Mouse (Mus musculus) intestine, postnatal 0 days (tissue): ENCODE measurements around the gene Phldb3. TPM values are rescaled to one million over a fixed set of nuclear protein-coding genes. Genes with fewer than 3 reads are reported as not detected.

ENCODE experiments used
- ATAC-seq: fragments of 200-750 bp; cut with Nextera tagmentation; 2 replicates; pipeline ENCODE4 v1.8.0; 2017; ENCODE audit warnings: mild to moderate bottlenecking, moderate TSS enrichment, moderate library complexity
- H3K27ac ChIP-seq: fragments of 300-500 bp; sonication (generic); 2 replicates; pipeline ENCODE4 v1.5.1; 2014; ENCODE audit warnings: mild to moderate bottlenecking, low read depth, low read length, moderate library complexity
- H3K27me3 ChIP-seq: fragments of 300-500 bp; sonication (generic); replicated peaks from 2 replicates; pipeline ENCODE4 v1.6.1; 2014; ENCODE audit warnings: low read length, mixed read lengths; ENCODE audit not compliant: control insufficient read depth, insufficient read depth
- H3K36me3 ChIP-seq: fragments of 300-500 bp; sonication (generic); 2 replicates; pipeline ENCODE4 v1.6.1; 2014; ENCODE audit warnings: mild to moderate bottlenecking, moderate library complexity; ENCODE audit not compliant: control insufficient read depth, insufficient read depth
- H3K4me1 ChIP-seq: fragments of 300-500 bp; sonication (generic); replicated peaks from 2 replicates; pipeline ENCODE4 v1.6.1; 2014; ENCODE audit warnings: antibody characterized with exemption, low read length, mixed read lengths; ENCODE audit not compliant: control insufficient read depth, insufficient read depth
- H3K4me2 ChIP-seq: fragments of 300-500 bp; sonication (generic); replicated peaks from 2 replicates; pipeline ENCODE4 v1.6.1; 2014; ENCODE audit warnings: low read depth, mild to moderate bottlenecking, moderate library complexity
- H3K4me3 ChIP-seq: fragments of 300-500 bp; sonication (generic); 2 replicates; pipeline ENCODE4 v1.5.1; 2014; ENCODE audit warnings: low read depth, low read length
- H3K9ac ChIP-seq: fragments of 300-500 bp; sonication (generic); 2 replicates; pipeline ENCODE4 v1.6.1; 2014; ENCODE audit warnings: mild to moderate bottlenecking, low read depth, low read length
- H3K9me3 ChIP-seq: fragments of 300-500 bp; sonication (generic); 2 replicates; pipeline ENCODE4 v1.6.1; 2016; ENCODE audit warnings: mixed run types; ENCODE audit not compliant: control insufficient read depth
- CTCF ChIP-seq: sonication (generic); IDR thresholded peaks from 2 replicates; pipeline ENCODE4 v1.5.1; 2016; ENCODE audit warnings: low read depth, mild to moderate bottlenecking, control low read depth, antibody characterized with exemption, moderate library complexity
- WGBS: fragments of 180-500 bp; shearing (Covaris S2); extraction: QIAGEN DNeasy Blood & Tissue Kit; methylation state at CpG from one replicate; pipeline ENCODE4 v1.1.7; 2014; 5-methylcytosine and 5-hydroxymethylcytosine counted together
- polyA plus RNA-seq: library from polyadenylated mRNA; unstranded; fragments of >200 nt; fragmentation: Nextera tagmentation; extraction: Ambion mirVana; gene quantifications from 2 replicates; pipeline ENCODE4 v1.2.1, GENCODE M21; 2015

Phldb3 gene
- polyA plus RNA-seq, 1 experiment from 2014 or later = 0.65 TPM

- Histone ChIP-seq H3K27ac (no peak overlapping the region), H3K4me1 (peaks cover 9% of the 10 kb centered on the region; the same call in 1 of the 2 replicates), H3K4me3 (no peak overlapping the region), H3K9ac (no peak overlapping the region), H3K4me2 (no peak overlapping the region), H3K9me3 (no peaks in the 10 kb centered on the region), H3K27me3 (no peaks in the 10 kb centered on the region), H3K36me3 (no peaks in the 10 kb centered on the region)
- 62% methylated on average over 4 of the region's 4 CpGs for WGBS
- no peak for ATAC-seq
- TF ChIP-seq CTCF = no peak
Measured at GRCm38 (mm10) chr7:24592163-24592562, 18.4 kb upstream of the Phldb3 start.

- H3K27ac ChIP-seq = no peak overlapping the region
- no peak overlapping the region for H3K9ac ChIP-seq
- ATAC-seq = no peak
- no peak overlapping the region for H3K4me2 ChIP-seq
- no peaks in the 10 kb centered on the region for H3K9me3 ChIP-seq
- no peaks in the 10 kb centered on the region for H3K36me3 ChIP-seq
- H3K4me1 ChIP-seq = peaks cover 6% of the 10 kb centered on the region; the same call in 1 of the 2 replicates
- H3K4me3 ChIP-seq = no peak overlapping the region
- TF ChIP-seq CTCF = no peak
- 79% methylated on average over 6 of the region's 6 CpGs for WGBS
- no peaks in the 10 kb centered on the region for H3K27me3 ChIP-seq
Measured at GRCm38 (mm10) chr7:24592781-24593180, 17.8 kb upstream of the Phldb3 start.

- Histone ChIP-seq H3K4me1 (0 out of 2 replicates have a peak, but pooled peaks cover 3% of the 10 kb centered on the region), H3K9ac (peak overlapping the region; percentile 43; the same call in 1 of the 2 replicates), H3K4me3 (peak overlapping the region; percentile 58), H3K4me2 (peak overlapping the region; percentile 84), H3K36me3 (no peaks in the 10 kb centered on the region), H3K27me3 (no peaks in the 10 kb centered on the region), H3K27ac (no peak overlapping the region), H3K9me3 (no peaks in the 10 kb centered on the region)
- ATAC-seq = peak; percentile 76
- WGBS = 2% methylated on average over 39 of the region's 39 CpGs
- no peak for TF ChIP-seq CTCF
Measured at GRCm38 (mm10) chr7:24593621-24594308, 16.8 kb upstream of the Phldb3 start.

- H3K9ac ChIP-seq = no peak overlapping the region
Measured at GRCm38 (mm10) chr7:24594309-24594803, 16.2 kb upstream of the Phldb3 start.

GRCm38 (mm10) chr7:24595464-24595863, 15.1 kb upstream of the Phldb3 start:
- no peak overlapping the region for H3K27ac ChIP-seq
- 67% methylated on average over 2 of the region's 2 CpGs for WGBS
- no peaks in the 10 kb centered on the region for H3K27me3 ChIP-seq
- H3K36me3 ChIP-seq = no peaks in the 10 kb centered on the region
- H3K4me2 ChIP-seq = peak overlapping the region; percentile 7; the same call in 1 of the 2 replicates
- H3K4me3 ChIP-seq = no peak overlapping the region; the same call in 1 of the 2 replicates
- TF ChIP-seq CTCF = no peak
- H3K9me3 ChIP-seq = no peaks in the 10 kb centered on the region
- no peak overlapping the region for H3K9ac ChIP-seq
- 0 out of 2 replicates have a peak, but pooled peaks cover 3% of the 10 kb centered on the region for H3K4me1 ChIP-seq
- no peak for ATAC-seq

More at GRCm38 (mm10) chr7:24594309-24594803, 16.2 kb upstream of the Phldb3 start:
- H3K27ac ChIP-seq = no peak overlapping the region
- H3K36me3 ChIP-seq = no peaks in the 10 kb centered on the region
- ATAC-seq = 0 out of 2 replicates have a peak, but pooled peaks have one; percentile 16
- 0 out of 2 replicates have a peak, but pooled peaks cover 3% of the 10 kb centered on the region for H3K4me1 ChIP-seq
- 7% methylated on average over 13 of the region's 13 CpGs for WGBS
- H3K4me3 ChIP-seq = peak overlapping the region; percentile 58
- peak overlapping the region; percentile 84 for H3K4me2 ChIP-seq
- no peak for TF ChIP-seq CTCF
- H3K27me3 ChIP-seq = no peaks in the 10 kb centered on the region
- H3K9me3 ChIP-seq = no peaks in the 10 kb centered on the region

GRCm38 (mm10) chr7:24598121-24598520, 12.4 kb upstream of the Phldb3 start:
- no peak for ATAC-seq
- WGBS = 52% methylated on average over 4 of the region's 4 CpGs
- no peak for TF ChIP-seq CTCF

More at GRCm38 (mm10) chr7:24598121-24598520, 12.4 kb upstream of the Phldb3 start:
- H3K4me1 ChIP-seq = 0 out of 2 replicates have a peak, but pooled peaks cover 3% of the 10 kb centered on the region
- H3K36me3 ChIP-seq = no peaks in the 10 kb centered on the region
- H3K4me3 ChIP-seq = no peak overlapping the region
- H3K27ac ChIP-seq = no peak overlapping the region
- H3K9ac ChIP-seq = no peak overlapping the region
- no peak overlapping the region for H3K4me2 ChIP-seq
- H3K27me3 ChIP-seq = no peaks in the 10 kb centered on the region
- no peaks in the 10 kb centered on the region for H3K9me3 ChIP-seq
